Mouse (Mus musculus): ENCODE data around the gene Keap1.
A peak's percentile ranks its signal among the peaks of the same experiment; 100 is the strongest.

Keap1 gene

DNA sequence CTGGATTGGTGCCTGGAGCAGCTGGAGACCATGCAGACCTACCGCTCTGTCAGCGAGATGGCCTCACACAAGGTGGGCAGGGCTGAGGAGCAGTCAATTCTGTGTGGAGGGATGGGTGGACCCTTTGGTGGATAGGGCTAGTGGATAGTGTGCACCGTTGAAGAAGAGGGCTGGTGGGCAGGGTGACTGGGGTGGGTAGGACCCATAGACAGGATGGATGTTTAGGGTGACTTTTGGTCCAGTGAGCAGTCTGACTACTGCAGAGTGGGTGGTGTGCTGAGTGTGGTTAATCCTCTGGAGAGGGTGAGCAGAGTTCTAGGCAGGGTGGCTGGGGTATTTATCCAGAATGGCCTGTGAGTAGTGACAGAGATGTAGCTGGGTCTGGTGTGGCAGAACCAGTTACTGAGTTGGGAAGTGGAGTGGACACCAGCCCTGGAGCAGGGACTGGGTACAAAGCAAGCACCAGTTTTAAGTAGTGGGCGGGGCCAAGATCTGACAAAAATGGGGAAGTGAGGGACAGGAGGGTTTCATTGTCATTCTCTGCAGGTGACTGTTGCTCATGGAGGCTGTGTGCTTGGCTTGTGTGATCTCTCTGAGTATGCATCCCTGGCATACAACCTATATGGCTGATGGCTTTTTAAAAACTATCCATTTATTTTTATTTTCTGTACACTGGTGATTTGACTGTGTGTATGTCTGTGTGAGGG is 44.2 kb downstream of the Keap1 start:
- no peak for DNase-seq

DNA sequence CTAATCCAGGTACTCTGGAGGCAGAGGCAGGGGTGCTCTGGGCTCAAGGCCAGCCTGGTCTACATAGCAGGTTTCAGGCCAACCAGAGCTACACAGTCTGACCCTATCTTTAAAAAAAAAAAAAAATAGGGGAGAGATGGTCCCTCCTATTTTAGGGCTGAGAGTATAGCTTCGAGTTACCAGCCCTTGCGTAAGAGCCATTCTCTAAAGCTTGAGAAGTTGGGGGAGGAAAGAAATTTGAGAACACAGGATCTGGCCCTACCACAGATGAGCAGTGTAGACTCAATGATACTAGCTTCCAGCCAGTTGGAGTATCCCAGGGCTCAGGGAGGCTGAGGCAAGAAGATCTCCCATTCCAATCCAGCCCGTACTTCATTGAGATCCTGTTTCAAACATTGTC is 45.4 kb downstream of the Keap1 start:
- no peak for DNase-seq

DNA sequence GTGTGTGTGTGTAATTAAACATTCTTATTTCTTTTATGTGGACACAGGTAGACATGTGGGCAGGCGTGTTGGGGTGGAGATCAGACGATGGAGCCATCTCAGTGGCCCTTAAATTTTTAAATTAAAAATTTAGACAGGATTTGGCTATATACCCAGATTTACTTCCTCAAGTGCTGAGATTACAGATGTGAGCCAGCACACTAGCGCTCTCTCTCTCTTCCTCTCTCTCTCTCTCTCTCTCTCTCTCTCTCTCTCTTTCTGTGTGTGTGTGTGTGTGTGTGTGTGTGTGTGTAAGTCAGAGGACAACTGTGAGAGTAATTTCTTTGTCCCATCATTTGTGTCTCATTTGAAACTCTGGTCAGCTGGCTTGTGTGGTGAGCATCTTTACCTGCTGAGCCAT is 48.5 kb downstream of the Keap1 start:
- no peak for DNase-seq

DNA sequence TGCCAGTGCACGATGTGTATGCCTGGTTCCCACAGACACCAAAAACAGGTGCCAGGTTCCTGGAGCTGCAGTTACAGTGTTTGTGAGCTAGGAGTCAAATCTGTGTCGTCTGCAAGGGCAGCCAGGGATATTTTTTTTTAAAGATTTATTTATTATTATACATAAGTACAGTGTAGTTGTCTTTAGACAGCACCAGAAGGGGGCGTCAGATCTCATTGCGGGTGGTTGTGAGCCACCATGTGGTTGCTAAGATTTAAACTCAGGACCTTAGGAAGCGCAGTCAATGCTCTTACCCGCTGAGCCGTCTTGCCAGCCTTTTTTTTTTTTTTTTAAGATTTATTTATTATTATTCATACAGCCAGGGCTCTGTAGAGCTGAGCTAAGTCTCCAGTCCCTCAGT is 49.3 kb downstream of the Keap1 start:
- no peak for DNase-seq

DNA sequence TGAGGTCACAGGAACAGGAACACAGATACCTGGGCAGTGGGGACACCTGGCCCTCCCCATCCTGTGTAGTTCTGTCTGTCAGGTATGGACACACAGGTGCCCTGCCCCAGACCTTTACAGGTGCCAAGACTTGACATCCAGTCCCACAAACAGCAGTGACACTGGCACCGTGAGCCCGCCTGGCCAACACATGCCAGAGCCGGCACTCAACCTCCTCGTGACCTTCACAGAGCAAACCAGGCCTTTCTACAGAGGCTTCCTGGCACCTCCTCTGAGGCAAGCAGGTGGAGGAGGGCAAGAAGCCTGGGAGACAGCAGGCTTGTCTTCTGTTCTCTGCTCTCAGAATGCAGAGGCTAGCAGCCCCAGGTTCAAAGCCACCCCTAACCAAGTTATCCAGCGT is 53.7 kb downstream of the Keap1 start:
- DNase-seq: no peak

DNA sequence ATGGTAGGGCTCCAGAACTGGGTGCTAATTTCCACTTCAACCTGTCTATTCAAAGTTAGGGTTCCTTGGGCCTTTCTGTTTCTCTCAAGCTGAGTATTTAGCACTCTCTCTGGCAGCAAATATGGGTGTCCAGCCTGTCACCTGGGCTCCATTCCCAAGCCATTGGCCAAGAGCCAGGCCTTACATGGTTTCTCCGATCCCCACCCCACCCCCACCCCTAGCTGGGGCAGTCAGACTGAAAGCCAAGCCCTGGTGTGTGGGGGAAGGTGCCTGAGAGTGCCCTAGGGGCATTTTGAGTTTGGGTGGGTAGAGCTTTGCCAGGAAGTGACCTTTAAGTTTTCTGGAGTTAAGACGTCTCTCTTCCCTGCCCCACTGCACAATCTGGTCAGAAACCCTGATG is 54.4 kb downstream of the Keap1 start:
- no peak for DNase-seq

DNA sequence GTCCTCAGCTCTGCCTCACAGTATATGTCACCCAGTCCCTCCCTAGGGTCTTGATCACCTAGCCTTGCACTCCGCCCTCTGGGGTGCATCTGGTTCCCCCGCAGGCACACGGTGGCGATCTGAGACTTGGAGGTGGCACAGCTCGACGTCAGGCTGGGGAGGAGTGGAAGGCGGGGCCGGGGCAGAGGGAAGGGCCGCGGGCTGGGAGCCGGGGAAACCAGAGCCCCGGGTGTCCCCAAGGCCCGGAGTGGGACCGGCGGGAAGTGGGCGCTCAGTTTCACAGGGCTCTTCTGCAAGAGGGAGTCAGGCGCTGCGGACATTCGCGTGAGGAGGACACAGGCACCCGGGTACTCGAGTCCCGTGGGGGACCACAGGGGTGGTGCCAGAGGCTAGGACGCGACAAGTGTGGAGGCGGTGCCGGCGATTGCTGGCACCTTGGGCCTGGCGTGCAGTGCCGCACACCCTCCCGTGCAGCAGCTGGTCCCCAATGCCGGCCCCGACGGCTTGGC is 55.2 kb downstream of the Keap1 start:
- DNase-seq: peak; percentile 28

DNA sequence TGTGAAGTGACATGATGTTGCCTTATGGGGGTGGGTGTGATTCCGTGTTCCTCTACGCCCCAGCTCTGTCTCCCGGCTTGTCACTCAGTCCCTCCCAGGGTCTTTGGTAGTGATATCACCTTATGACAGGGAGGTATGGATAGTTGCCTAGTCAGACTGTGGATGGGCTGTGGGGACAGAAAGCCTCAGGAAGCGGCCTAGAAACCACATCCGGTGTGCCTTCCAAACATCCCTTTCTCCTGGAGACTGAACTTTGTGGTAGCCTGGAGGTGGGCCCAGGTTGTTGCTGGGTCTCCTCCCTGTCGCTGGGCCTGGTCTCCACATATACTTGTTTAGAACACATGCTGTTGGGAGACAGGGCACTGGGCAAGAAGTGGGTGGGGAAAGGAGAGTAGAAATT is 55.7 kb downstream of the Keap1 start:
- no peak for DNase-seq

DNA sequence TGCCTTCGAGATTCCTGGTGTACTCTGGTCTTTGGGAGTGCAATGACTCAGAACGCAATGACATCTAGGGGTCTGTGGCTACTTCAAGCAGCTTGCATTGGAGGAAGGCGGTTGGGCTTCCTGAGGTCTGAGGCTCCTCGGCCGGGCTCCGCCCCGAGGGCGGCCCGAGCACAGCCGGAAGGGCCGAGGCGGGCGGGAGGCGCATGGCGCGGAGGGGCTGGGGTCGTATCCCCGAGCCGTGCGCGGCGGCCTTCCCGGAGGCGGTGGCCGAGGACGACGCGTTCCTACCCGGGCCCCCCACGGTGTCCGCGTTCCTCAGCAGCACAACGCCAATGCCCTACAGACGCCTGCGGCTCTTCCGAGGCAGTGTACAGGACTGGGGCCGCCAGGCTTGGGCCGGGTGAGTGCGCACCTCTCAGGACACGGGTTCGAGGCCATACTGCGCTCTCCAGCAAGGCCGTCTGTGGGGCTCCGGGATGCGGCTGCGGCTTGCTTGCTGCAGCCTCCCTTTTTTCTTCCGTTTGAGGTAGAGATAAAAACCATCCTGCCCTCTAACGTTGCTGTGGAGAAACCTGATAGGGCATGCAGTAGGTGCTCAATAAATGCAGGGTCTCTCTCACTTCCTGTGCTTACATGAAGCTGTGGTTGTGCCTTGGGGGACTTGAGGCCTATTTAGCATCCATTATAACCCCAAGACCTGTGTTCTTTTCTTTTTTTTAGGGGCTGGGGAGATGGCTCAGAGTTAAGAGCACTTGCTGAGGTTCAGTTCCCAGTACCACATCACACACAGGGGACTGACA is 57.5 kb downstream of the Keap1 start:
- DNase-seq: no peak

DNA sequence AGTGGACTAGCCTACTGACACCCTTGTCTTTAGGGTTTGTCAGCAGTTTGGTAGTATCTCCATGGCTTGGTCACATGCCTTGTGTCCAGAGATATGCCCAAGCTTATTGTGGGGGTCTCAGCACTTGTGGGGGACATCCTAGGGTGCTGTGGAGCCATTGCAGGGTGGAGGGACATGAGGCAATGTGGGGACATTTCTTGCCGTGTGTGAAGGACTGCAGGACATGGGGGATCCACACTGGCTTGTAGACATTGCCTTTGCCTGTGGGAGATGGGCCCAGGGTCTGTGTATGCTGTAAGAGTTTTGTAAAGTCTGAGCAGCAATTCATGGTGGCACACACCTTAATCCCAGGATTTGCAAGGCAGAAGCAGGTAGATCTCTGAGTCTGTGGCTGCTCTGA is 58.3 kb downstream of the Keap1 start:
- no peak for DNase-seq

DNA sequence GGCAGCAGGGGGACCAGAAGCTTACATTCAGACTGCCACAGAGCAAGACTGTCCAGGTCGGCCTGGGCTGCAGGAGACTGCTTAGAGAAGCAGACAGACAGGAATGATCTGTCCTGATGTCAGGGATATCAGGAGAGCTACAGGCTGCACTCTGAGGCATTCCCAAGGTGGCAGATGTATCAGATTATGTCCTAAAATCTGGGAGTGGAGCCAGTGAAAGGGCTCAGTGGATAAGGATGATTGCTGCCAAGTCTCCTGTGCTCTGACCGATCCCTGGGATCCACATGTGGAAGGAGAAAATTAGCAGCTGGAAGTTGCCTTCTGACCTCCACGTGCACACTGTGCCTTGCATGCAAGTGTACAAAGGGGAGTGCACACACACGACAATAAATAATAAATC is 58.8 kb downstream of the Keap1 start:
- DNase-seq: no peak
